Mouse (Mus musculus): ENCODE data around the gene Slc24a5. TPM values are rescaled to one million over a fixed set of nuclear protein-coding genes. Genes with fewer than 3 reads are reported as not detected.
"Not testable (repeated sequence)": the region's sequence is repeated elsewhere in the genome, so short reads cannot be mapped to it uniquely, and the experiment has no call there.

The Slc24a5 gene
- total RNA-seq (2021): under 1 TPM in 1 of 2 experiments, not detected in 1; 0.26 TPM

DNA sequence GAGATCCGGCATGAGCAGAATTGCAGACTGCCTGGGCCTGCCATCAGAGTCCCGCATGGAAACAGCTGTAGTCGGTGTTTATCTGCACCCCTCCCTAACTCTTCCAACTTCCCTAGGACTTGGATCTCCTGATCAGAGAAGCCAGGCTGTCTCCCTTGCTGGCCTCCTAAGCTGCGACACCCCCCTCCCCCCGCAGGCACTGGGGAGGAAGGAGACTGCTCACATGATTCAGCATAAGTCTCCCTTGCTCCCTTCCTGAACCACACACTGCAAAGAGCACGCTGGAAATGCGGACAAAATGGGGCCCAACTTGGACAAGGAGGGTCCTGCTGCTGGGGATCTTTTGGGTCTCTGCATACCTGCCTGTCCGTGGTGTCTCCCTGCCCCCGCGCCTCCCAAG, at the start of gene Slc24a5:
Gene Slc24a5 (plus strand): TSS at position 231 of the 400 bp plus-strand sequence.
- peak in 1 of 2 experiments; percentile 37 for DNase-seq (ENCODE audit: extremely low spot score in 1 of 2, low spot score in 2 of 2)
- intact Hi-C loops (cut with DNase I): no loop called here

DNA sequence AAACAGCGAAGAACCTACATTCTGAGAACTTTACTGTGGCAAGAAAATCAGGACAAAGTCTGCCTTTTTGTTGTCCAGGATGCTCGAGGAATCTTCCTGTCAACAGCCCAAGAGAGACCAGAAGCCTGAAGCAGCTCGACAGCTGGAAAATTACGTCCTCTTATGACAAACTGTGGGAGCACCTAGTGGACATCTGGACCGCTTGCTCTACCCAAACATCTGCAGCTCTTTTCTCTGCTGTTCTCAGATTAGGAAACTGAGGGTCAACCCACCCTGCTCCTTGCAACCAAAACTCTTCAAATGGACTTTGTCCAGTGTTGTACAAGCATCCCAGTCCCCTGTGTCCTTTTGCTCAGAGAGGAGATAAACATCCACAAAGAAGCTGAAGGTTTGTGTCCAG, 43.5 kb upstream of the Slc24a5 start:
- no peak for DNase-seq (ENCODE audit: extremely low spot score in 1 of 2, low spot score in 2 of 2)
- intact Hi-C loops (cut with DNase I): no loop called here

DNA sequence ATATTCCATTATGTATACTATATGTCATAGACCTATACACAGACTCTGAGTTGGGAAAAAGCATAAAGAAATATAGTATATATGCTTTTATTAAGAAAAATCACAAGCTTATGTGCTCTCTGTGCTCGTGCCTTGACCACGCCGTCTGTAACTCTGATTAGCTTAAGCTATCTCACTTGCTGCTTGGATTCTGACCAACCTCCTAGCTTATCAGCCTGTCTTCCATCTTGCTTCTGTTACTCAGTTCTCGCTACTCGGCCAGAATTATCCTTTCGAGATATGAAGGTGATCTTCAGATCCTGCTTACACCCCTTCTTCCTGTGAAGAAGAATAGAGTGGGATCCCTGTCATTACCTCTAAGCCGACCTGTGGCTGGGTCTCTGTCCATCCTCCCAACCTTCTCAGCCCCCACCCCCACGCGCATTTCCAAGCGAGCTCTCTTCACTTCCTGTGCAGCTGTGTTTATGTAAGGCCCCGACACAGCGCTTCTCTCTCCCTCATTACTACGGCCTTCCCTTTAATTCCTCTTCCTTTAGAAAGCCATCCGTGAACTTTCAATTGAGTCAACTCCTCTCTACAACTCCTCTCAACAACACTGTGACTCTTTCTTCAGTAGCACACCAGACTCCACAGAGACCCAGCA, 41.4 kb upstream of the Slc24a5 start:
- DNase-seq (ENCODE audit: extremely low spot score in 1 of 2, low spot score in 2 of 2): peak in 1 of 2 experiments; percentile 53
- intact Hi-C loops (cut with DNase I): no loop called here

DNA sequence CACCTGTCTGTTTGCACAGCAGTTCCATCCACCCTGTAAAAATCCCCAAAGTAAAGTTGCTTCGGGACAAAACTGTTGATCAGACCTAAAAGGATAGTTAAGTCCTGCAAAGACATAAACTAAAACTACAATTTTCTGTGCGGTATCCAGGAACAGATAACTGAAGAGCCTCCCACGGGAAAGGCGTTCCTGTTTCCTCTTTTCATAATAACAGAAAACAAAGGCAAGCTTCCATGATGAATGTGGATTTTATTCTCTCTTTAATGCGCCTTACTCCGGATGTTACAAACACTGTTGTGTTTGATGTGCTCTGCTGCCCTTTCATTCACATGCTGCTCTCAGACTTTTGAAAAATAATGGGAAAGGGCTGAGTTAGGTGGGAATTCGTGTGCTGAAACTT, 37.3 kb upstream of the Slc24a5 start:
- DNase-seq (ENCODE audit: extremely low spot score in 1 of 2, low spot score in 2 of 2): no peak
- intact Hi-C loops (cut with DNase I): no loop called here

DNA sequence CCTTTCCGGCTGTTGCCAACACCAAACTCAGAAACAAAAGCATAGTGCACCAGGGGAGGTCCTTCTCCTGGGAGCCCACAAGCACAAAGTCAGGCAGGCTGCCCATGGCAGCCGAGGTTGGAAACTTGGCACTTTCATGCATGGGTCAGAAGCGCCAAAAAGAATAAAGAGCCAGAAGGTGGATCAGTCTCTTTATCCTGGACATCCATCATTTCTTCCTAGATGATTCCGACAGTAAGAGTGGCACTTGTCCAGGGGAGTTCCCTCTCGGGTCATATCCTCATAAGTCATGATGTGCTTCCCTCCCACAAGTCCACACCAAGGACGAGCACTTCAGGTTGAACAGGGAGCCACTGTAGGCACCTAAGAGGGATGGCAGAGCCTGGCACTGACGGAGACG, 36.8 kb upstream of the Slc24a5 start:
- intact Hi-C loops (cut with DNase I): no loop called here
- DNase-seq (ENCODE audit: extremely low spot score in 1 of 2, low spot score in 2 of 2): no peak

DNA sequence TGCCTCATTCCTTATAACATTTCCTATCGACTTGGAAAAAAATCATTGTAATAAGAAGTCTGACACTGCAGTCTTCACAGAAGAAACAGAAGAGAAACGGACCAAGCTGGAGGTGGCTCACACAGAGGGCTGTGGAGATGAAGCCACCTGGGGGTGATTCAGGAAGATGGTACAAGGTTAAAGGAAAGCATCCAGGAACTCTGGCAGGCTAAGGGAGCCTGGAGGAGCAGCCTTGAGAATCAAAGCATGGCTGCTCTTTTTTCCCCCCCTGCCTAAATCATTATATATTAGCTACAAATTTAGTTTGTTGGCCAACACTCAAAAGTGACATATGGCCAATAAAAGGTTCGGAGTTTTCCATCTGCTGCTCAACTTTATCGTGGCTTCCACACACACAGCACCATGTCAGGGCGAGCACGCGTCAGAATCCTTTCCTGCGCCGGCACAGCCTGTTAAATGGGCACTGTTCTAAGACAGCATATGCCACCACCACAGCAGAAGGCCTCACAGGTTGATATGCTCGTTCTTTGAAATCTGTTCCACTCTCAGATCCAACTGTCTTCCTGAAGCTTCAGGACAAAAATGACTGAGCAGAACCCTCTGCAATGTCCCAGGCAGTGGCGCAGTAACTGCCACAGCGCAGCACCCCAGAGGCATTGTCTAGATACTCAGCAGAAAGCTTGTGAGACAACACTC, 36.2 kb upstream of the Slc24a5 start:
- DNase-seq (ENCODE audit: extremely low spot score in 1 of 2, low spot score in 2 of 2): peak in 1 of 2 experiments; percentile 57
- intact Hi-C loops (cut with DNase I): no loop called here

DNA sequence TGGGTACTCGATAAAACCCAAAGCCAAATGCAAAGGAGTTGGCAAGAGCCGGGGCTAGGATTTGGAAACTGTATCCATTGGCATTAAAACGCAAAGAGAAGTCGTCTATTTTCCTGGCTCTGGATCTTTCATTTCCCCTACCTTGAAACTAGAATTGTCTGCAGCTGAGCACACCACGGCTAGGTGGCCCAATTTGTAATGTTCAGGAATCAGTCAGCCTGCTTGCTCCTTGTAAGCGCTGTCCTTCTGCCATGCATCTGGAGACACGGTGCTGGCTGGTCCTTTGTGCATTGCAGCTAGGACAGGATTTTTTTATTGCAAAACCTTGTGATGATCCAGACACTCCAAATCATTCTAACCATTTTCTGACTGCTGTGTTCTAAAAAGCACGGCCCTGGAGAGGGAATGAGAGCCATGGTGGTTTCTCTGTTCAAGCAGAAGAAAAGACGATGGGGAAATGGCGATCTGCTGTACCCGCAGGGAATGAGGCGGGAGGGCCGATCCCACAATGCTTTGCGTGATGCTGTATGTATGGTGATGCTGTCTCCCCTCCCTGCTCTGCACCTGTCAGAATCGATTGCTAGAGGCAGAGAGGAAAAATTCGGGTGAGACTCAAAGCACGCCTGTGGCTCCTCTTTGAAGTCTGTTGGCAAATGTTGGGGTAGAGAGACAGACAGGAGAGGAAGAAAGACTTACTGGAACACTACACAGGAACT, 35.5 kb upstream of the Slc24a5 start:
- intact Hi-C loops (cut with DNase I): no loop called here
- peak; percentile 11 to 46 for DNase-seq (ENCODE audit: extremely low spot score in 1 of 2, low spot score in 2 of 2)

DNA sequence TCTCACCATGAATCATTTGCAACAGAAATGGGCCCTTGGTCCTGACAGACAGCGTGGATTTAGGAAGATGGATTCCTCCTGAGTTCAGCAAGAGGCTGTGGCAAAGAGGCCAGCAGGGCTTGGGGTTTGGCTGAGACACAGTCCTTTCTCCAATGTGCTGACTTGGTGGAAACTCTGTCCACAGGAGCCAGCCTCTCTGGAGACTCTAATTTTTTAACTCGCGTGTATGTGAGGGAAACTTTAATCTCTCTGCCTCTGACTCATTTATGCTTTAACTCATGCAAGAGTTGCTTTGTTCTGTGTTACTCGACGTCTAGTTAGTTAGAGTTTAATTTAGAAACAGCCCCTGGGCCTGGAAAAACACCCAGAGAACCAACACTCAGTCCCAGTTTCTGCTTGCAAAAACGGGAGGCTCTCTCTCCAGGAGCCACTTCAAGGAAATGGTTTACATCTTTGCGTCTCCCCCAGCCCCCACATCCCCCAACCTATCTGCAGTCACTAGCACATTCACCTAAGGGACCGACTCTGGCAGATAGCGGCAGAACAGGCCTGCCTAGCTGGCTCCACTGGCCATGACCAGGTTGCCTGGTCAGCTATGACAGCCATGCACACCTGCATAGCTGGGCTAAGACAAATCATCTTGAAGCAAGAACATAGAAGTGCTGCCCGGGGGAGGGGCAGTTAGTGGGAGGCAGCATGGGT, 34.7 kb upstream of the Slc24a5 start:
- DNase-seq (ENCODE audit: extremely low spot score in 1 of 2, low spot score in 2 of 2): no peak
- intact Hi-C loops (cut with DNase I): no loop called here

DNA sequence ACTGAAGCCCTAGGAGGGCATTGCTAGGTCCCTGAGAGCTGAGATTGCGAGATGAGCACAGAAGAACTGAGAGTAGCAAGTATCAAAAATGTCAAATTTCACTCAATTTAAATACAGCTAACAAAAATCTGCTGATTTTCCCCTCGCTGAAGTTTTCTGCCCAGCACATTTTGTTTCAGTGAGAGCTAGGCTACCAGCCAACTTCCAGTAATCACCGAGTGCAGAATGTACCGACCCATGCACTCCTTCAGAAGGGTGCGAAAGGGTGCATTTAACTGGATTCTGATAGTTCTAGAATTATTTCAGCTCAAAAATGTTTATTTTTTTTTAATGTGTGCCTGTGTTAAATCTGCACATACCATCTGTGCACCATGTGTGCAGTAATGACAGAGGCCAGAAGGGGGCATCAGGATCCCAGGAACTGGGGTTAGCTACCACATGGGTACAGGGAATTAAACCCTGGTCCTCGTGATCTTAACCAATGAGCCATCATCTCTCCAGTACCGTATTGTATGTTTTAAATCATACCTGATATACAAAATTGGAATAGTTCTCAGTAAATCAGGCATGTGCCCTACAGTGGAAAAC, 12.5 kb upstream of the Slc24a5 start:
- no peak for DNase-seq (ENCODE audit: extremely low spot score in 1 of 2, low spot score in 2 of 2)
- intact Hi-C loops (cut with DNase I): no loop called here

DNA sequence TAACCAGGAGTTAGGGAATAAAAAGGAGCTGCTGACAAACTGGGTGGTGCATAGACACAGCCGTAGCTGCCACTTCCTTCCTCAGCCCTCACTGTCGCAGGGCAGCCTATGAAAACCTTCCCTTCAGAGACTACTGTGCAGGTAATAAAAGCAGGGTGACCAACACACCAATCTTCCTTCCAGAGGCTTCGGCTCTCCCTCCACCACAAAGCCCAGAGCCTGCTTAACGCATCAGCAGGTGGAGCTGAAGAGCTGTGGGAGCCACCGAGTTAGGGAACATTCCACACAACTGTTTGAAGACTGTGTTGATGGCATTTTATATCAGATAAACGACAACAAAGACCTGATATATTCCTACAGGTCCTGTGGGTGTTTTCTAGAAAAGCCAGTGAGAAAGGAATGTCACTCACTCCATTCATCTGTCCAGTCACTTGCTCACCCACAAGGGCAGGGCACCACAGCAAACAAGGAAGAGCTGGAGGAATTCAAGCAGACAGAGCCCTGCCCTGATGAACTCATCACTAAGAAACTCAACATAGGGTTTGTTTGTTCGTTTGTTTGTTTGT, 10.6 kb upstream of the Slc24a5 start:
- peak; percentile 30 to 37 for DNase-seq (ENCODE audit: extremely low spot score in 1 of 2, low spot score in 2 of 2)
- intact Hi-C loops (cut with DNase I): loop anchor here (2.0 kb wide), 1 partner anchor 131 kb away; no protein-coding TSS in a partner anchor

DNA sequence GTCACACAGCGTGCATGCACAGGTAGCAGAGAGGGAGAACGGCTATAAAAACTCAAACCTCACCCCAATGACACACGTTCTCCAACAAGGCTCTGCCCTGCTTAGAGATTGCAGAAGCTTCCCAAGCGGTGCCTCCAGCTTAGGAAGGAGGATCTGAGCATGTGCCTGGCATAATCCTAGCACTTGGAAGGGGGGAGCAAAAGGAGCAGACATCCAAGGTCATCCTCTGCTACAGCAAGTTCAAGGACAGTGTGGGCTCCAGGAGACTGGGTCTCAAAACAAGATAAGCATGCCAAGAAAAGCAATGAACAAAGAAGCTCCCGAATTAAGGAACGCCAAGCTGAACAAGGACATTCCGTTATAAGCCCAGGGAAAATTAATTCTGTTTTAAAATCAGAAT, 6.5 kb upstream of the Slc24a5 start:
- DNase-seq (ENCODE audit: extremely low spot score in 1 of 2, low spot score in 2 of 2): no peak
- intact Hi-C loops (cut with DNase I): no loop called here

DNA sequence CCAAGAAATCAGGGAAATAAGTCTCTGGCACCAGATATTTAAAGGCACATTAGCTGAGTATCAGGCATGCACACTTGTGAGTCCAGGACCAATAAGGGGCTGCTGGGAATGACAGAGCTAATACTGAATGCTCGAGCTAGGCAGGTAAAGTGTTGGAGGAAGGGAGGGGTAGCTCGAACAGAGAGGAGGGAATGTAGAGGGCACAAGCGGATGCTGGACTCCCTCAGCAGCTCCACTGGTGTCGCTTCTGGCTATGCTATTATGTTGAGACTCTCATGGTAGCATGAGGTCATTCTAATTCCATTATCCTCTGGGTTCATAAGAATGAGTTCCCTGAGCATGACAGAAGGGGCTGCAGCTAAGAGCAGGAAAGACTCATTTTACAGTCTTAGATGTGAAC, 5.0 kb upstream of the Slc24a5 start:
- no peak for DNase-seq (ENCODE audit: extremely low spot score in 1 of 2, low spot score in 2 of 2)
- intact Hi-C loops (cut with DNase I): no loop called here

DNA sequence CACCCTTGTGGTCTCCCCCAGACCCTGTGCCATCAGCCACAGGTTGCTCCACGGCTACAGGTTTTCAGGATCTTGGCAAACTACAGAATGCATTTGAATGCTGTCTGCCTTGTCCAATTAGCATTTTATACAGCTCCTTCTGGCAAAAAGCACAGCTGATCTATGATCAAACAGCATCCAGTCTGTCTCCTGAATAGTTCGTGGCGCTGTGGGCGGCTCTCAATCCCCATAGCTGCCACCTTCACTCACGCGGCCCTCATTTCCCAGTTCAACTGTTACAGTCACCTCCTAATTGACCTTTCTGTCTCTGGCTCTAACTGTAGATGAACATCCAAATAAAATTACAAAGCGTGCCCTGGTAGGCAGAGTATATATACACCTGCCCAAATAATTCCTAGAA, 551 bp upstream of the Slc24a5 start:
- intact Hi-C loops (cut with DNase I): no loop called here
- no peak for DNase-seq (ENCODE audit: extremely low spot score in 1 of 2, low spot score in 2 of 2)

DNA sequence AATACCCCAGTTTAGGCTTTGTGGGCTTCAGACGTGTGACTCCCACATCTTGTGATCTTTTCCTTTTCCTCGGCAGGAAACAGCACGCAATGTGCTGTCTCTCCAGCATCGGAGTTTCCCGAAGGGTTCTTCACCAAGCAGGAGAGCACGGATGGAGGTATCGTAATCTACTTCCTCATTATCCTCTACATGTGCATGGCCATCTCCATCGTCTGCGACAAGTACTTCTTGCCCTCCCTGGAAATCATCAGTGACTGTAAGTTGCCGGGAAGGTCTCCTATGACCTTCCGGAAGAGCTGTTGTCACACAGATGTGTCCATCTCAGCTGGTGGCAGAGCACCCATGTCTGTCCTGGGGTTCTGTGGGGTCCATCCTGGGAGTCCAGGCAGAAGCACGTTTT, 772 bp downstream of the Slc24a5 start:
- DNase-seq (ENCODE audit: extremely low spot score in 1 of 2, low spot score in 2 of 2): no peak
- intact Hi-C loops (cut with DNase I): no loop called here

DNA sequence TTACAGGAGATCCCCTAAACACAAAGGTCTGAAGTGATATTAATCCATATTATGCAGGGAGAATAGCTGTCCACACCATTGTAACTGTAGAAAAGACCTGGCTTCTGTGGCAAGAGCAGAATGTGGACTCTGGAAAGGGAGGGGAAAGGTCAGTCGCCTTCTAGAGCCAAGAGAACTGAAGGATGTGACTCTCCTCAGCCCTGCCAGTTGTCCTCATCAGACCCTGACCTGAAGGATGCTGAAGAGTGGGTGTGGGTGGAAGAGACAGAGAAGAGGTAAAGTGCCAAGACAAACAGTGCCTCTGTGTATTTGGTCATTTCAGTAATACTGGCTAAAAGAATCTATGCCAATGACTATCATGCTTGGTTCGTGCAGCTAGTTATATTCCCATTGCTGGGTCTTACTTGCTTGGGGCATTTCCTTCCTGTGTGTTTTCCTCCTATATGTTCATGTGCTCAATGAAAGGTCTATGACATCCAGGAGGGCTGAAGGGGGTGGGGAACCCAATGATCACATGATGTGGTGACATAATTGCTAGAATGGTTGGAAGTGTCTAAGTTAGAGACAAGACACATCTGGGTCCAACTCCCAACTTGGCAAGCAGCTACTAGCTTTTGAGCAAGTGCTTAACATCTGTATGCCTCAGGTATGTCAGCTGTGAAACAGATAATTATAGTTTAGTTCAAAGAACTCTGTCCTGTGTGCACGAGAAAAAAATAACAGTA, 5.3 kb downstream of the Slc24a5 start:
- intact Hi-C loops (cut with DNase I): no loop called here
- DNase-seq (ENCODE audit: extremely low spot score in 1 of 2, low spot score in 2 of 2): no peak

DNA sequence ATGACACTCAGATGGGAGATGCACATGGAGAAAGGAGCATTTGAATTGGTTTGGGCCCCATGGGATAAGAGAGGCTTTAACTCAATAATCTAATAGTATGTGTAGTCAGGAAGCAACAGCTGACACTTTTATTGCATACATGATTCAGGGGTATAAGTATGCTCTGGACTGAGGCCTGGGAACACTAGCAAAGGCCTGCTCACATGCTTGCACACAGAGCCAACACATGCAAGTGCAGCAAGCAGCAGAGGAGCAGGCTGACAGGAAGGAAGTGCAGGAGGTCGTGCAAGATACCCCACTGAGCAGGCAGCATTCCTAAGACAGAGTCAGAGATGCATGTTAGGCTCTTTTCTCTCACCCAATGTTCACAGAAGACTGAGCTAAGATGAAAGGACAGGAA, 16.0 kb downstream of the Slc24a5 start:
- DNase-seq (ENCODE audit: extremely low spot score in 1 of 2, low spot score in 2 of 2): no peak
- intact Hi-C loops (cut with DNase I): no loop called here

DNA sequence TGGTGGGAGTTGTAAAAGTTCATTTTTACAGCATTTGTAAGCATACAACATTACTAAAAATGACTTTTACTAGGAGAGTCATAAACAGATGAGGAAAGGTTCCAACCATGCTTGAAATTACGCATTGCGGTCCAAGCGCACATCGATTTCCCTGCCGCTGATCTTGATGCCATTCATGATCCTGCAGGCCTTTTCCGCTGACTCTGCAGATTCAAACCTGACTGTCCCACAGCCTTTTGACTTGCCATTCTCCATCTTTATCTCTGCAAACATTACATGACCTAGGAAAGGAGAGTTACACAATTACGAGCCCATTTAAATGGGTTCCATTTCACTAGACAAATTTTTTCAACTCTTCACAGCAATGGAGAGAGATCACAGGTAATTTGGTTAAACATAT, 20.8 kb downstream of the Slc24a5 start:
- intact Hi-C loops (cut with DNase I): no loop called here
- DNase-seq (ENCODE audit: extremely low spot score in 1 of 2, low spot score in 2 of 2): no peak

DNA sequence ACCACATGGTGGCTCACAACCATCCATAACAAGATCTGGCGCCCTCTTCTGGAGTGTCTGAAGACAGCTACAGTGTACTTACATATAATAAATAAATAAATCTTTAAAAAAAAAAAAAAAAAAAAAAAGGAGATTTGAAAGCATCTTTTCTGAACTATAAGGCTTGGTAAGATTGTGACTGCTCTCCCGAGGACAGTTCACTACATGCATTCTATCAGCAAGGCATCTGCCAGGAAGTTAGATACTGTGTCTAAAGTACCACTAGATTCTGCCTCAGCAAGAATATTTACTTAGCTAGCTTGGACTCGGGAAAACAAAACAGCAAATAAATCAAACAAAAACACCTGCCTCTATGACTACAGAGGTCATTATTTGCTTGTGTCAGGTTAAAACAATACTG, 24.2 kb downstream of the Slc24a5 start:
- DNase-seq (ENCODE audit: extremely low spot score in 1 of 2, low spot score in 2 of 2); intact Hi-C loops (cut with DNase I): not testable (repeated sequence)

Data from left cerebral cortex, postnatal 10 days (tissue).